Mouse (Mus musculus) CH12.LX (cell line): ENCODE measurements around the gene Kcnj9. TPM values are rescaled to one million over a fixed set of nuclear protein-coding genes. Genes with fewer than 3 reads are reported as not detected.

Experiments used
- DNase-seq: peaks from one replicate; pipeline ENCODE4 v3.0.0-alpha.2; 2013; ENCODE audit errors: extremely low read depth
- H3K27ac ChIP-seq: 2 replicates; pipeline ENCODE4 v1.5.1; 2012; ENCODE audit warnings: low read depth, mild to moderate bottlenecking, control low read depth, moderate library complexity; ENCODE audit not compliant: insufficient read depth
- H3K27me3 ChIP-seq: replicated peaks from 2 replicates; pipeline ENCODE3; 2012; ENCODE audit warnings: inconsistent platforms
- H3K36me3 ChIP-seq, 2 experiments: replicated peaks in 1 of 2; 2 replicates each; pipeline versions ENCODE3 to v1.6.1; 2012; ENCODE audit warnings: inconsistent platforms in 1 of 2, low read length in 1 of 2, mild to moderate bottlenecking in 1 of 2, mixed read lengths in 1 of 2, moderate library complexity in 1 of 2; ENCODE audit not compliant: control insufficient read depth in 1 of 2, insufficient read depth in 1 of 2
- H3K4me1 ChIP-seq, 2 experiments: 2 replicates each; pipeline ENCODE4 v1.6.1; 2012; ENCODE audit warnings: inconsistent platforms in 1 of 2, moderate library complexity in 1 of 2; ENCODE audit not compliant: insufficient read depth in 2 of 2, control insufficient read depth in 1 of 2
- H3K4me2 ChIP-seq: 2 replicates; pipeline ENCODE4 v1.6.1; 2012; ENCODE audit warnings: low read depth, mild to moderate bottlenecking, control low read depth; ENCODE audit not compliant: poor library complexity, insufficient read depth, severe bottlenecking
- H3K4me3 ChIP-seq, 3 experiments: fragments of 150-350 bp in 1 of 3; sonication (generic) in 1 of 3; replicated peaks in 1 of 3; 2 replicates each; pipeline versions ENCODE3 to v1.5.1; 2011 to 2012; ENCODE audit warnings: low read depth in 2 of 3, low read length in 2 of 3, mild to moderate bottlenecking in 2 of 3, moderate library complexity in 2 of 3, control low read depth in 1 of 3, improper control_type of control experiment in 1 of 3, inconsistent platforms in 1 of 3, mixed read lengths in 1 of 3; ENCODE audit not compliant: poor library complexity in 1 of 3
- H3K79me2 ChIP-seq: replicated peaks from 2 replicates; pipeline ENCODE4 v1.6.1; 2012; ENCODE audit warnings: mild to moderate bottlenecking, moderate library complexity; ENCODE audit not compliant: control insufficient read depth, poor library complexity, insufficient read depth, severe bottlenecking; ENCODE audit errors: extremely low read depth
- H3K9ac ChIP-seq: 2 replicates; pipeline ENCODE4 v1.6.1; 2012; ENCODE audit warnings: low read depth, mild to moderate bottlenecking, control low read depth, moderate library complexity; ENCODE audit not compliant: insufficient read depth
- H3K9me3 ChIP-seq: replicated peaks from 2 replicates; pipeline ENCODE3; 2012; ENCODE audit warnings: low read length, inconsistent platforms, mixed read lengths
- CHD1 ChIP-seq: IDR thresholded peaks from 2 replicates; pipeline ENCODE4 v1.6.1; 2012; ENCODE audit warnings: low read depth, low read length, improper control_type of control experiment, inconsistent platforms
- CHD2 ChIP-seq: IDR thresholded peaks from 2 replicates; pipeline ENCODE4 v1.6.1; 2011; ENCODE audit warnings: low read length, improper control_type of control experiment
- CTCF ChIP-seq, 2 experiments: IDR thresholded peaks in 1 of 2; conservative IDR thresholded peaks in 1 of 2; 2 replicates each; pipeline ENCODE4 v1.5.1; 2011 to 2012; ENCODE audit warnings: low read depth in 2 of 2, low read length in 2 of 2, improper control_type of control experiment in 1 of 2, inconsistent platforms in 1 of 2, mild to moderate bottlenecking in 1 of 2, moderate library complexity in 1 of 2
- GABPA ChIP-seq: IDR thresholded peaks from 2 replicates; pipeline ENCODE4 v1.6.1; 2012; ENCODE audit warnings: low read depth, low read length, improper control_type of control experiment, inconsistent platforms; ENCODE audit not compliant: insufficient replicate concordance
- JUND ChIP-seq: conservative IDR thresholded peaks from 2 replicates; pipeline ENCODE4 v1.6.1; 2011; ENCODE audit warnings: low read depth, low read length, improper control_type of control experiment
- MAFK ChIP-seq: IDR thresholded peaks from 2 replicates; pipeline ENCODE4 v1.6.1; 2011; ENCODE audit warnings: low read length, improper control_type of control experiment; ENCODE audit not compliant: insufficient replicate concordance
- MAX ChIP-seq: IDR thresholded peaks from 2 replicates; pipeline ENCODE4 v1.6.1; 2011; ENCODE audit warnings: low read length, improper control_type of control experiment
- MAZ ChIP-seq: IDR thresholded peaks from 2 replicates; pipeline ENCODE4 v1.6.1; 2012; ENCODE audit warnings: low read depth, mild to moderate bottlenecking, inconsistent platforms, low read length, improper control_type of control experiment, moderate library complexity
- MXI1 ChIP-seq: IDR thresholded peaks from 2 replicates; pipeline ENCODE4 v1.6.1; 2011; ENCODE audit warnings: mild to moderate bottlenecking, low read depth, low read length, improper control_type of control experiment
- NELFE ChIP-seq: IDR thresholded peaks from 2 replicates; pipeline ENCODE4 v1.6.1; 2011; ENCODE audit warnings: low read depth, low read length, improper control_type of control experiment
- POLR2AphosphoS2 ChIP-seq: IDR thresholded peaks from 2 replicates; pipeline ENCODE4 v1.6.1; 2011; ENCODE audit warnings: low read depth, low read length, improper control_type of control experiment
- RCOR1 ChIP-seq: conservative IDR thresholded peaks from 2 replicates; pipeline ENCODE4 v1.6.1; 2012; ENCODE audit warnings: low read depth, mild to moderate bottlenecking, inconsistent platforms, low read length, improper control_type of control experiment
- SMC3 ChIP-seq: IDR thresholded peaks from 2 replicates; pipeline ENCODE4 v1.6.1; 2011; ENCODE audit warnings: low read depth, low read length, improper control_type of control experiment
- TBP ChIP-seq: conservative IDR thresholded peaks from 2 replicates; pipeline ENCODE4 v1.6.1; 2011; ENCODE audit warnings: low read depth, low read length, improper control_type of control experiment
- TCF12 ChIP-seq: IDR thresholded peaks from 2 replicates; pipeline ENCODE4 v1.6.1; 2014; ENCODE audit warnings: low read depth, mild to moderate bottlenecking, inconsistent platforms, low read length, improper control_type of control experiment
- UBTF ChIP-seq: IDR thresholded peaks from 2 replicates; pipeline ENCODE4 v1.6.1; 2012; ENCODE audit warnings: low read depth, mild to moderate bottlenecking, inconsistent platforms, low read length, improper control_type of control experiment, moderate library complexity
- USF1 ChIP-seq: IDR thresholded peaks from 2 replicates; pipeline ENCODE4 v1.6.1; 2014; ENCODE audit warnings: low read depth, mild to moderate bottlenecking, inconsistent platforms, low read length, improper control_type of control experiment
- USF2 ChIP-seq: conservative IDR thresholded peaks from 2 replicates; pipeline ENCODE4 v1.6.1; 2011; ENCODE audit warnings: low read depth, low read length, improper control_type of control experiment
- ZC3H11A ChIP-seq: IDR thresholded peaks from 2 replicates; pipeline ENCODE4 v1.6.1; 2012; ENCODE audit warnings: low read depth, mild to moderate bottlenecking, inconsistent platforms, low read length, improper control_type of control experiment
- ZNF384 ChIP-seq: IDR thresholded peaks from 2 replicates; pipeline ENCODE4 v1.6.1; 2012; ENCODE audit warnings: low read depth, low read length, improper control_type of control experiment, inconsistent platforms
- dilution Hi-C: fragments of 300-500 bp; cut with MboI; formaldehyde crosslinking; loops from 2 replicates; pipeline ENCODE4 v1.14.3; 2020; ENCODE audit warnings: low sequenced_read_pairs; ENCODE audit not compliant: extremely low pct_unique_long_range_greater_than_20kb, extremely low pct_ligation_motif_present
- in situ Hi-C: fragments of 300-500 bp; cut with MboI; formaldehyde crosslinking; loops from 3 replicates; pipeline ENCODE4 v1.14.3; 2019; ENCODE audit warnings: low sequenced_read_pairs, low pct_ligation_motif_present, low pct_unique_long_range_greater_than_20kb, mixed read lengths
- polyA plus RNA-seq: library from polyadenylated mRNA; unstranded; fragments of >175 nt; gene quantifications from 2 replicates; pipeline ENCODE4 v1.2.1, GENCODE M21; 2012; ENCODE audit warnings: low read depth; ENCODE audit not compliant: insufficient read length
- total RNA-seq, 2 experiments: library from RNA; depleted of rRNA; stranded (reverse); fragments of 300-350 nt in 1 of 2; fragments of >200 nt in 1 of 2; gene quantifications; 2 replicates each; pipeline ENCODE4 v1.2.3; 2012 to 2014

Kcnj9 gene
- total and polyA plus RNA-seq, 3 experiments: 0.04 to 0.10 TPM; not detected in 1

GRCm38 (mm10) chr1:172342729-172343128, 13.6 kb upstream of the Kcnj9 start:
- in situ Hi-C loops: no loop called here
- no peaks in the 10 kb centered on the region for H3K79me2 ChIP-seq
- DNase-seq: no peak
- H3K9ac ChIP-seq: no peak overlapping the region
- H3K27me3 ChIP-seq: peaks cover 88% of the 10 kb centered on the region
- peaks cover 3% of the 10 kb centered on the region for H3K9me3 ChIP-seq
- TF ChIP-seq MAFK: no peak
- TF ChIP-seq ZNF384: no peak
- no peak for TF ChIP-seq MXI1
- no peak for TF ChIP-seq NELFE
- no peak for TF ChIP-seq UBTF
- no peak for TF ChIP-seq SMC3
- TF ChIP-seq TCF12: no peak
- no peak for TF ChIP-seq MAX
- no peak for TF ChIP-seq CHD1
- TF ChIP-seq TBP: no peak
- no peak for TF ChIP-seq ZC3H11A
- TF ChIP-seq POLR2AphosphoS2: no peak
- no peak for TF ChIP-seq CTCF (conservative IDR thresholded peaks at IDR 0.05 in 1 of 2, IDR thresholded peaks at IDR 0.05 in 1 of 2; ENCODE audit: low read depth in 2 of 2, low read length in 2 of 2)
- TF ChIP-seq RCOR1: no peak
- no peak for TF ChIP-seq USF1
- TF ChIP-seq GABPA: no peak
- no peaks in the 10 kb centered on the region for H3K36me3 ChIP-seq
- no peak overlapping the region for H3K4me2 ChIP-seq
- dilution Hi-C loops: no loop called here
- H3K27ac ChIP-seq: no peak overlapping the region
- H3K4me1 ChIP-seq: peaks cover 5 to 8% of the 10 kb centered on the region in 2 experiments; a peak in 2 of 4 replicates
- no peak overlapping the region for H3K4me3 ChIP-seq

- H3K9me3 ChIP-seq: peaks cover 3% of the 10 kb centered on the region
- H3K9ac ChIP-seq: no peak overlapping the region
- in situ Hi-C loops: no loop called here
- dilution Hi-C loops: no loop called here
- no peak overlapping the region for H3K27ac ChIP-seq
- H3K27me3 ChIP-seq: peaks cover 85% of the 10 kb centered on the region
- peaks cover 2 to 4% of the 10 kb centered on the region in 2 experiments; a peak in 2 of 4 replicates for H3K4me1 ChIP-seq
- no peak overlapping the region for H3K4me3 ChIP-seq
- no peak for DNase-seq
- H3K36me3 ChIP-seq: no peaks in the 10 kb centered on the region
- H3K4me2 ChIP-seq: peak overlapping the region; percentile 24; the same call in 1 of the 2 replicates
- no peak for TF ChIP-seq MAFK
- TF ChIP-seq MAZ: no peak
- TF ChIP-seq CHD2: no peak
- no peak for TF ChIP-seq JUND
- no peak for TF ChIP-seq USF2
- no peak for TF ChIP-seq RCOR1
- TF ChIP-seq SMC3: no peak
- TF ChIP-seq TCF12: no peak
- no peak for TF ChIP-seq TBP
- no peak for TF ChIP-seq ZNF384
- no peak for TF ChIP-seq POLR2AphosphoS2
- no peaks in the 10 kb centered on the region for H3K79me2 ChIP-seq
These were observed 12.3 kb upstream of the Kcnj9 start for GRCm38 (mm10) chr1:172341386-172341785.
